Mouse (Mus musculus): Measurements from ENCODE around the gene Mtrex. TPM values are rescaled to one million over a fixed set of nuclear protein-coding genes. Genes with fewer than 3 reads are reported as not detected.

Gene Mtrex
- polyA plus RNA-seq, 1 experiment from 2014 or later, result 57.3 TPM

DNA sequence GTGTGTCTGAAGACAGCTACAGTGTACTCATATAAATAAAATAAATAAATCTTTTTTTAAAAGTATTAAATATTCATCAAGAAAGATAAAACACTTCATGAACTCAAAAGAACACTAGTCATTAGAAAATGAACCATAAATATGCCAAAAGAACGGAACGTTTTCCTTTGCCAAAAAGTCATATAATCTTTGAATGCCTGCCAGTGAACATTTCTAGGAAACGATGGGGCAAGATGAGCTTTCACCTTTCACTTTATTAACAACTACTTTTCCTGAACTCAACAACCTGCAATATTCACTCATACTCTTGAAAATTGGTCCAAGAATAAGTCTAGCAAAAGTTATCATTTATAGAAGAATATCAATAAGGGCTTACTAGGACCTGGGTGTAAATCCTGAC, 25.0 kb downstream of the Mtrex start:
- Histone ChIP-seq H3K9me3 (replicated peaks; ENCODE audit: control insufficient read depth, low read length, poor library complexity, severe bottlenecking) (no peaks in the 10 kb centered on the region), H3K4me1 (ENCODE audit: control insufficient read depth, insufficient read depth, low read length) (no peaks in the 10 kb centered on the region), H3K36me3 (ENCODE audit: control insufficient read depth, insufficient read depth, low read length) (peaks cover 22% of the 10 kb centered on the region), H3K27ac (ENCODE audit: low read length) (no peak overlapping the region), H3K27me3 (ENCODE audit: control insufficient read depth, insufficient read depth, low read depth, low read length) (no peaks in the 10 kb centered on the region), H3K9ac (ENCODE audit: low read depth, low read length) (no peak overlapping the region), H3K4me3 (ENCODE audit: low read depth, low read length) (no peak overlapping the region), H3K4me2 (ENCODE audit: low read length) (no peak overlapping the region)
- no peak for ATAC-seq
- 95% methylated on average over 3 of the region's 3 CpGs for WGBS

DNA sequence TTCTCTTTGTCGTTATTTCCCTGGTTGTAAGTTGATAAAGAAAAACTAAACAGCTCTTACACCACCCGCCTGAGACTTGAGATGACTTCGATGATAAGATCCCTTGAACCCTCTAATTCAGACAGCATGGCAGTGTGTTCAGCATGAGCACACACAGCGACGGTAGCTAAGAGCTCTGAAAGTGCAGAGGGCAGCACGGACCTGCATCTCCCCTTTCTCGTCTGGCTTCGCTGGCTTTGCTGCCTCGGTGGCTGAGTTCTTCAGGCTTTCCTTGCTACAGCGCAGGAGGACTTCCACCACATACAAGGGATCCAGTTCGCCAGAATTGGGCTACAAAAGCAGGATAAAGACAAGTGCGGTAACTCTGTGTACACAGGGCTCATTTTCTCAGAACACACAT, 40.0 kb downstream of the Mtrex start:
- H3K27me3 ChIP-seq (ENCODE audit: control insufficient read depth, insufficient read depth, low read depth, low read length), result no peaks in the 10 kb centered on the region
- 95% methylated on average over 12 of the region's 12 CpGs for WGBS
- no peaks in the 10 kb centered on the region for H3K9me3 ChIP-seq (replicated peaks; ENCODE audit: control insufficient read depth, low read length, poor library complexity, severe bottlenecking)
- H3K4me1 ChIP-seq (ENCODE audit: control insufficient read depth, insufficient read depth, low read length), result no peaks in the 10 kb centered on the region
- H3K36me3 ChIP-seq (ENCODE audit: control insufficient read depth, insufficient read depth, low read length), result peaks cover 37% of the 10 kb centered on the region
- no peak overlapping the region for H3K9ac ChIP-seq (ENCODE audit: low read depth, low read length)
- no peak overlapping the region for H3K4me2 ChIP-seq (ENCODE audit: low read length)
- no peak overlapping the region for H3K4me3 ChIP-seq (ENCODE audit: low read depth, low read length)
- no peak overlapping the region for H3K27ac ChIP-seq (ENCODE audit: low read length)
- no peak for ATAC-seq

DNA sequence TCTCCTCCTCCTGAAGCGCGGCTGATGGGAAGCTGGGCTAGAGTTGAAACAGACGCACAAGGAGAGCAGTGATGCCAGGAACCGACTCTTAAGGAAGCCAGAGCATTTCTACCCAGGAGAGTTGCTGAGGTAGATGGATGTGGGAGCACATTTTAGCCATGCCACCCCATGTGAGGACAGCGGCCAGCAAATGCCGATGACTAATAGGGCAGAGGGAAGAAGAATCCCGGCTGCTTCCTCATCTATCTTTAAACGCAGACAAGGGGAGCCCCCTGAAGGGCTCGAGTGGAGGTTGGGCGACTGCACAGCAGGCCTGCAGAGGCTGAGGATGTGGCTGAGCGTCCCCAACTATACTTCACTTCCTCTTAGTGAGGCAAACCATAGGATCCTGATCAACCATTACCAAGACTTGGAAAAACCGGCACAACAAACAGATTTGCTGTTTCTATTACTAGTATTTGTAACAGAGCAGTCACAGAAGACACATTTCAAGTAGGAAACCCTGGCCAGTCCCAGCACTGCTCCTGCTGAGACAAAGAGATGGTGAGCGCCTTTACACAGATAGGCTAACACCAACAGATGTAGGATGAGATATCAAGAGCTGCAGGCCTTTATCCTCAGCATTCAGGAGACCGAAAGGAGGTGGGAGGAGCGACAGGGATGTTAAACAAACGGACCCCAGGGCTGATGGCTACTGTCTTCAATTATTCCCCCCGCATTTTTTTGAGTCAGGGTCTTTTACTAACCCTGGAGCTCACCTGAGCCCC, 55.5 kb downstream of the Mtrex start:
- no peaks in the 10 kb centered on the region for H3K27me3 ChIP-seq (ENCODE audit: control insufficient read depth, insufficient read depth, low read depth, low read length)
- no peak overlapping the region for H3K4me2 ChIP-seq (ENCODE audit: low read length)
- H3K9me3 ChIP-seq (replicated peaks; ENCODE audit: control insufficient read depth, low read length, poor library complexity, severe bottlenecking), result no peaks in the 10 kb centered on the region
- H3K36me3 ChIP-seq (ENCODE audit: control insufficient read depth, insufficient read depth, low read length), result peaks cover 44% of the 10 kb centered on the region
- ATAC-seq, result no peak
- H3K9ac ChIP-seq (ENCODE audit: low read depth, low read length), result no peak overlapping the region
- no peak overlapping the region for H3K4me3 ChIP-seq (ENCODE audit: low read depth, low read length)
- 90% methylated on average over 17 of the region's 17 CpGs for WGBS
- no peak overlapping the region for H3K27ac ChIP-seq (ENCODE audit: low read length)
- no peaks in the 10 kb centered on the region for H3K4me1 ChIP-seq (ENCODE audit: control insufficient read depth, insufficient read depth, low read length)

DNA sequence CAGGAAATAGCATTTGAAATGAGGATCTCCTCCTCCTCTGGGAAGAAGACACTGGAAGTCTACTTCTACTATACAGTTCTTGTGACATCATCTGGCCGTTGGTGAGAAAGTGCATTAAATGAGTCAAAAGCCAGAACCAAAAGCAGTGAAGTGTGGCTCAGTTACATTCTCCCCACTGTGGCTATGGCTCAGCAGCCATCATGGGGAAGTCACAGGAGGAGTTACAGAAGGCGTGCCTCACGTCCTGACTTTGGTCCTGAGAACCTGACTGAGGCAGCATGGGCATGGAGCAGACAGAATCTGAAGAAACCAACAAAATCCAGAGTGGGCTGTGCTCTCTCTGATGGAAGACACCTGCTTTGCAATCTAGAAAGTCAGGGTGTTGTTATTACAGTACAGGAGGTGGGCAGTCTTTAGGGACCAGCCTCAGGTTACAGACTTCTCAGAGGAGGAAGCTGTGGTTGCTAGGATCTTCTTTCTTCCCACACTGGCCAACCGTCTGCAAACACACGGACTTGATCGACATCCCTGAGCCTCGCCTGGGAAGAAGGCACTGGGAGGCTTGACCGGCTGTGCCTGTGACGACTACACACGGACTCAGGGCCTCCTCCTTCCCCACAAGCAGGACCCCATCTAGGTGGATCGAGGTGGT, 57.0 kb downstream of the Mtrex start:
- H3K4me2 ChIP-seq (ENCODE audit: low read length), result no peak overlapping the region
- peaks cover 45% of the 10 kb centered on the region for H3K36me3 ChIP-seq (ENCODE audit: control insufficient read depth, insufficient read depth, low read length)
- no peaks in the 10 kb centered on the region for H3K27me3 ChIP-seq (ENCODE audit: control insufficient read depth, insufficient read depth, low read depth, low read length)
- no peaks in the 10 kb centered on the region for H3K9me3 ChIP-seq (replicated peaks; ENCODE audit: control insufficient read depth, low read length, poor library complexity, severe bottlenecking)
- ATAC-seq, result no peak
- 87% methylated on average over 11 of the region's 11 CpGs for WGBS
- no peaks in the 10 kb centered on the region for H3K4me1 ChIP-seq (ENCODE audit: control insufficient read depth, insufficient read depth, low read length)
- no peak overlapping the region for H3K4me3 ChIP-seq (ENCODE audit: low read depth, low read length)
- H3K9ac ChIP-seq (ENCODE audit: low read depth, low read length), result no peak overlapping the region
- no peak overlapping the region for H3K27ac ChIP-seq (ENCODE audit: low read length)

DNA sequence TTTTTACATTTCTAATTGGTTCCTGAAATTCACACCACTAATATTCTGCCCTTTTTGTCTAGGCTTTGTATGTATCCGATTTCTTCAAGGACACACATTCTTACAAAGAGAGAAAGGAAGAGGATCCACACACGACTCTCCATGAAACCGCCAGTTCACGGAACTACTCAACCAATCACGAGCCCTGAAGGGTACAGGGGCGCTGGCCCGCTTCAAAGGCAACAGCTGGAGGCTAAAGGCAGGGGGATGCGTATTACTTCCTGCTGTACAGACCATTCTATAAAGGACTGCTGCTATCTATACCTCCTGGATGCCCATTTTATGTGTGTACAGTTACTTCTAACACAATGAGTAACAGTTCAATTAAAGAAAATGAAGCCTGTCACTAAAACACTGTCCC, 59.8 kb downstream of the Mtrex start:
- H3K4me1 ChIP-seq (ENCODE audit: control insufficient read depth, insufficient read depth, low read length), result no peaks in the 10 kb centered on the region
- H3K4me3 ChIP-seq (ENCODE audit: low read depth, low read length), result no peak overlapping the region
- H3K27ac ChIP-seq (ENCODE audit: low read length), result no peak overlapping the region
- H3K9ac ChIP-seq (ENCODE audit: low read depth, low read length), result no peak overlapping the region
- WGBS, result 91% methylated on average over 8 of the region's 8 CpGs
- ATAC-seq, result no peak
- H3K9me3 ChIP-seq (replicated peaks; ENCODE audit: control insufficient read depth, low read length, poor library complexity, severe bottlenecking), result no peaks in the 10 kb centered on the region
- no peak overlapping the region for H3K4me2 ChIP-seq (ENCODE audit: low read length)
- H3K36me3 ChIP-seq (ENCODE audit: control insufficient read depth, insufficient read depth, low read length), result peaks cover 39% of the 10 kb centered on the region
- no peaks in the 10 kb centered on the region for H3K27me3 ChIP-seq (ENCODE audit: control insufficient read depth, insufficient read depth, low read depth, low read length)

DNA sequence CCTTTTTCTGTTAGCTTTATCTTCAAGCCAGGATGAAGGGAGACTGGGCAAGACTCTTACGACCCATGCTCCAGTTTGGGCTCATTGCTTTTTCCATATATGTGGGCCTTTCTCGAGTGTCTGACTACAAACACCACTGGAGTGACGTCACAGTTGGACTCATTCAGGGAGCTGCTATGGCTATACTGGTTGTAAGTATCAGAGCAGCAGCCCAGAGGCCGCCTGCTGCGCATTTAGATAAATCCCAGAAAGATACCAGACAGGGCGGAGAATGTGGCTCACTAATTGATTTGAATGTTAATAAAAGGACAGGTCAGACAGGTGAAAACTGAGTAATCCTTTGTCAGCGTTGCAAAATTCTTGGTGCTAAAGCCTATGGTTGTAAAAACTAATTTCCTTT, 60.4 kb downstream of the Mtrex start:
- H3K4me3 ChIP-seq (ENCODE audit: low read depth, low read length), result no peak overlapping the region
- H3K36me3 ChIP-seq (ENCODE audit: control insufficient read depth, insufficient read depth, low read length), result peaks cover 34% of the 10 kb centered on the region
- no peak for ATAC-seq
- H3K4me2 ChIP-seq (ENCODE audit: low read length), result no peak overlapping the region
- no peaks in the 10 kb centered on the region for H3K27me3 ChIP-seq (ENCODE audit: control insufficient read depth, insufficient read depth, low read depth, low read length)
- H3K4me1 ChIP-seq (ENCODE audit: control insufficient read depth, insufficient read depth, low read length), result no peaks in the 10 kb centered on the region
- WGBS, result 87% methylated on average over 7 of the region's 7 CpGs
- H3K27ac ChIP-seq (ENCODE audit: low read length), result no peak overlapping the region
- H3K9me3 ChIP-seq (replicated peaks; ENCODE audit: control insufficient read depth, low read length, poor library complexity, severe bottlenecking), result no peaks in the 10 kb centered on the region
- no peak overlapping the region for H3K9ac ChIP-seq (ENCODE audit: low read depth, low read length)

DNA sequence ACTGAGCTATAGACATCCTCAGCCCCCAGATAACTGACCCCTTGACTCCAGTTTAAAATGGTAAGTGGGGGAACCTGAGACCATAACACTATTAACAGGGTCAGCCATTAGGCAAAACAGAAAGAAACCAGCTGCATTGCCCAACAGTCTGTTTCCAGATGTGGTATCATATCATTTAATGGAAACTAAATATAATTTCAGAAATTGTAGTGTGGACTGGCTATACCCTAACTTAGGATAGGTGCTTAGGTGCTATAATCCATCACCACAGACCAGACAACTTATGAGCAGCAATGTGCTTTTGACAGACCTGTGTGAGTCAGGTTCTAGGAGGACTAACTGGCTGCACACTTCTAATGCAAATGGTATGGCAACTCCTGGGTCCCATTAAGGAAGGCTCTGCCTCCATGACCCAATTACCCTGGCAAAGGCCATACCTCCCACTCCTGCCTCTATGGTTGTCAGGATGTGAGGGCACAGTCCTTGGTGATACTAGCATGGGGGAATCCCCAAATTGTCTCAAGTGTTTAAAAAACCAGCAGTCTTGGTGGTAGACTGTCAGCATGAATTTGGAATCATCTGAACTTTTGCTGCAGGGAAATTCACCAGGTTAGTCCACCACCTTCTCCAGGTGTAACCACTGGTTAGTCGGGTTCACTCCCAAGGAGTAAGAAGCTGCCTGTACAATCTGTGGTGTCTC, 64.1 kb downstream of the Mtrex start:
- H3K27ac ChIP-seq (ENCODE audit: low read length), result no peak overlapping the region
- no peaks in the 10 kb centered on the region for H3K4me1 ChIP-seq (ENCODE audit: control insufficient read depth, insufficient read depth, low read length)
- H3K27me3 ChIP-seq (ENCODE audit: control insufficient read depth, insufficient read depth, low read depth, low read length), result no peaks in the 10 kb centered on the region
- no peak overlapping the region for H3K9ac ChIP-seq (ENCODE audit: low read depth, low read length)
- H3K9me3 ChIP-seq (replicated peaks; ENCODE audit: control insufficient read depth, low read length, poor library complexity, severe bottlenecking), result no peaks in the 10 kb centered on the region
- no peak overlapping the region for H3K4me2 ChIP-seq (ENCODE audit: low read length)
- WGBS, result 95% methylated on average over 1 of the region's 1 CpGs
- H3K36me3 ChIP-seq (ENCODE audit: control insufficient read depth, insufficient read depth, low read length), result peaks cover 23% of the 10 kb centered on the region
- ATAC-seq, result no peak
- no peak overlapping the region for H3K4me3 ChIP-seq (ENCODE audit: low read depth, low read length)

DNA sequence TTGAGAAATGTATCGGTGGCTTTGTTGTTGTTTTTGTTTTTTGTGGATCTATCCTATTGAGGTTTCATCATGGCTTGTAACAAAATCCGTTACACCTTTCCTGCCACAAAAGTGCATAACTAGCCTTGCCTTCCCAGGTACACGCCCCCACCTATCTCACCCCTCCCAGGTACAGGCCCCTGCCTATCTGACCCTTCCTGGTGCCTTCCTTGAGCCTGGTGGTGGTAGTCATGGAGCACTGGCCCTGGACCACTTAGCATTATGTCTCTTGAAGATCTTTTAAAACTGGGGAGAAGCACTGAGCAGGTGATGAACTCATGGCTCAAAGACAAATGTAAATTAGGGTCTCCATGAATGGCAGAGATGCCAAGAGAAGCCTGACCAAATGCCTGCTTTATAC, 64.9 kb downstream of the Mtrex start:
- H3K36me3 ChIP-seq (ENCODE audit: control insufficient read depth, insufficient read depth, low read length), result peaks cover 18% of the 10 kb centered on the region
- ATAC-seq, result no peak
- WGBS, result 70% methylated on average over 3 of the region's 3 CpGs

DNA sequence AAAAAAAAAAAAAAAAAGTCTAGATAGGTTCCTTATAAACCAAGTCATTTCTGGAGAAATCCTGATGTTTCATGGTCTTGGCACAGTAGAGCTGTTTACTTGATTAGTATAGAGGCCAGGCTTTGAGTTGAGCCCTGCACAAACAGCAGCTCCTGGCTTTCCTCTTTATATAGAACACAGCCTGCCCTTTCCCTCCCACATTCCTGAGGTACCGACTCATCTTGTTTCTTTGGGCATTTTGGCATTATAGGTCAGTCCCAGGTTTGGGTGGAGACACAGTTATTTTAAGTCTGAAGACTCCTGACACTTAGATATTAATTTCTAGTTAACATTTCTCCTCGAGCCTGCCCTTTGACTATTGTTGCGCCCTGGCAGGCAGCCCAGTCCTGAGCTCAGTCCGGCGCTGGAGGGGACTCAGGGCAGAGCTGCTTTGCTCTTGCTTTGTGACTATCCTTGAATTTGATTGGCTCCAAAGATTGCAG, 65.3 kb downstream of the Mtrex start:
- peaks cover 15% of the 10 kb centered on the region; the same call in 1 of the 2 replicates for H3K36me3 ChIP-seq (ENCODE audit: control insufficient read depth, insufficient read depth, low read length)
- no peak for ATAC-seq

More for the DNA sequence above, 64.9 kb downstream of the Mtrex start:
- H3K27me3 ChIP-seq (ENCODE audit: control insufficient read depth, insufficient read depth, low read depth, low read length), result no peaks in the 10 kb centered on the region
- no peaks in the 10 kb centered on the region for H3K9me3 ChIP-seq (replicated peaks; ENCODE audit: control insufficient read depth, low read length, poor library complexity, severe bottlenecking)
- H3K9ac ChIP-seq (ENCODE audit: low read depth, low read length), result no peak overlapping the region
- no peak overlapping the region for H3K4me2 ChIP-seq (ENCODE audit: low read length)
- no peak overlapping the region for H3K27ac ChIP-seq (ENCODE audit: low read length)
- no peak overlapping the region for H3K4me3 ChIP-seq (ENCODE audit: low read depth, low read length)
- no peaks in the 10 kb centered on the region for H3K4me1 ChIP-seq (ENCODE audit: control insufficient read depth, insufficient read depth, low read length)

More for the DNA sequence above, 65.3 kb downstream of the Mtrex start:
- H3K9ac ChIP-seq (ENCODE audit: low read depth, low read length), result no peak overlapping the region
- WGBS, result 41% methylated on average over 5 of the region's 5 CpGs
- H3K4me1 ChIP-seq (ENCODE audit: control insufficient read depth, insufficient read depth, low read length), result no peaks in the 10 kb centered on the region
- H3K27me3 ChIP-seq (ENCODE audit: control insufficient read depth, insufficient read depth, low read depth, low read length), result no peaks in the 10 kb centered on the region
- no peaks in the 10 kb centered on the region for H3K9me3 ChIP-seq (replicated peaks; ENCODE audit: control insufficient read depth, low read length, poor library complexity, severe bottlenecking)
- no peak overlapping the region for H3K4me3 ChIP-seq (ENCODE audit: low read depth, low read length)
- no peak overlapping the region for H3K27ac ChIP-seq (ENCODE audit: low read length)
- H3K4me2 ChIP-seq (ENCODE audit: low read length), result no peak overlapping the region

Measured in midbrain, embryonic 16.5 days (tissue).